Mouse (Mus musculus) limb, embryonic 12.5 days (tissue): ENCODE data around the gene Dhrs3. TPM values are rescaled to one million over a fixed set of nuclear protein-coding genes. Genes with fewer than 3 reads are reported as not detected.
A peak's percentile ranks its signal among the peaks of the same experiment; 100 is the strongest.

Experiments used
- ATAC-seq: fragments of 200-750 bp; cut with Nextera tagmentation; 2 replicates; pipeline ENCODE4 v1.8.0; 2017; ENCODE audit warnings: low read depth, moderate TSS enrichment; ENCODE audit not compliant: insufficient number of reproducible peaks, insufficient read depth, low FRiP score, low TSS enrichment
- H3K27ac ChIP-seq: fragments of 300-500 bp; sonication (generic); 2 replicates; pipeline ENCODE4 v1.5.1; 2016; ENCODE audit warnings: mild to moderate bottlenecking, moderate library complexity
- H3K27me3 ChIP-seq: fragments of 300-500 bp; sonication (generic); 2 replicates; pipeline ENCODE4 v1.6.1; 2016; ENCODE audit warnings: mild to moderate bottlenecking, moderate library complexity
- H3K36me3 ChIP-seq: fragments of 300-500 bp; sonication (generic); 2 replicates; pipeline ENCODE4 v1.6.1; 2016; ENCODE audit warnings: mild to moderate bottlenecking, moderate library complexity
- H3K4me1 ChIP-seq: fragments of 300-500 bp; sonication (generic); replicated peaks from 2 replicates; pipeline ENCODE4 v1.6.1; 2016
- H3K4me2 ChIP-seq: fragments of 300-500 bp; sonication (generic); 2 replicates; pipeline ENCODE4 v1.6.1; 2016; ENCODE audit warnings: mild to moderate bottlenecking, moderate library complexity
- H3K4me3 ChIP-seq: fragments of 300-500 bp; sonication (generic); replicated peaks from 2 replicates; pipeline ENCODE4 v1.5.1; 2016; ENCODE audit warnings: mild to moderate bottlenecking
- H3K9ac ChIP-seq: fragments of 300-500 bp; sonication (generic); replicated peaks from 2 replicates; pipeline ENCODE4 v1.6.1; 2016; ENCODE audit warnings: mild to moderate bottlenecking, moderate library complexity
- H3K9me3 ChIP-seq: fragments of 300-500 bp; sonication (generic); 2 replicates; pipeline ENCODE4 v1.6.1; 2016; ENCODE audit warnings: mild to moderate bottlenecking, moderate library complexity
- WGBS: fragments of 180-500 bp; shearing (Covaris S2); methylation state at CpG from one replicate; pipeline ENCODE4 v1.1.7; 2016; 5-methylcytosine and 5-hydroxymethylcytosine counted together
- polyA plus RNA-seq: library from polyadenylated mRNA; unstranded; fragments of >200 nt; fragmentation: Nextera tagmentation; extraction: Ambion mirVana; gene quantifications from 2 replicates; pipeline ENCODE4 v1.2.1, GENCODE M21; 2016

The Dhrs3 gene
- polyA plus RNA-seq, 1 experiment from 2014 or later, result 62.7 TPM

DNA sequence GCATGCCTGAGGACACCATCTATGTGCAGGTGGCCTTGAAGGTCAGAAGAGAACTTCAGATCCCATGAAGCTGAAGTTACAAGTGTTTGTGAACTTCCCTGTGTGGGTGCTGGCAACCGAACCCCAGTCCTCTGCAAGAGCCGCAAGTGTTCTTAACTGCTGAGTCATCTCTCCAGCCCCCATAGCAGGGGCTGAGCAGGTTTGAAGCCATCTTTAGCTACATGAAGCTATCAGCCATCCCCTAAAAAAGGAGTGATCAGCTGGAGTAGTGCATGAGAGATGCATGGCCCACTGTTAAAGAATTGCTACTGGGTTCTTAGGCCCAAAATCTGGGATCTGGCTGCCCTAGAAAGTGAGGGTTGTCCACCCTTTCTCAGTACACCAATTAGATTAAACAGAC is 6.1 kb downstream of the Dhrs3 start:
- WGBS, result 100% methylated on average over 2 of the region's 2 CpGs
- peaks cover 35% of the 10 kb centered on the region for H3K4me1 ChIP-seq
- no peaks in the 10 kb centered on the region for H3K9me3 ChIP-seq
- no peak overlapping the region for H3K4me2 ChIP-seq
- no peak overlapping the region for H3K27ac ChIP-seq
- peaks cover 45% of the 10 kb centered on the region for H3K36me3 ChIP-seq
- H3K4me3 ChIP-seq, result no peak overlapping the region
- H3K9ac ChIP-seq, result no peak overlapping the region
- ATAC-seq, result no peak
- H3K27me3 ChIP-seq, result no peaks in the 10 kb centered on the region

DNA sequence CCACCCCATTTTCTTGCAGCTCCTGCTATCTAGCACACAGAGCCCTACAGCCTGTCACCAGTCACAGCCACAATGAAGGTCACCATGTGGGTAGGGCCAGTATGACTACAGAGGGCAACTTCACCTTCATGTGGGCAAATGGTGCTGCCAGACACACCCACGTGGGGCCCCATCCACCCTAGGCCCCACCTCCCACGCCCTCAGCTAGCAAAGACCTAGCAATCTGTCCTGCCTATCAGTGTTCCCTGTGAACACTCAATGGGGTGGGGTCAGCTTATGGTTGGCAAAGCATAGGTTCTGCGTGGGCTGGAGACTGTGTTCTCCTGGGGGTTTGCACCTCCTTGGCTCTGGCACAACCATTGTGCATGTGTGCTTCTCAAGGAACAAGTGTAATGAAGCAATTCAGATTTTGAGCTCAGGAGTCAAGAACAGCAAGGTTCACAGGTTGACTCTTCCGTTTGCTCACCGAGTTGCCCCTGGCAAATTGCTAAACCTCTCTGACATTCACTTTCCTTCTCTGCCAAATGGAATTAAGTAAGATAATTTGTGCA is 9.0 kb downstream of the Dhrs3 start:
- Histone ChIP-seq H3K36me3 (peaks cover 58% of the 10 kb centered on the region), H3K27ac (no peak overlapping the region), H3K4me3 (no peak overlapping the region), H3K9me3 (no peaks in the 10 kb centered on the region), H3K9ac (no peak overlapping the region), H3K4me1 (peaks cover 12% of the 10 kb centered on the region; the same call in 1 of the 2 replicates), H3K27me3 (no peaks in the 10 kb centered on the region), H3K4me2 (no peak overlapping the region)
- WGBS, result 77% methylated on average over 5 of the region's 5 CpGs
- no peak for ATAC-seq

DNA sequence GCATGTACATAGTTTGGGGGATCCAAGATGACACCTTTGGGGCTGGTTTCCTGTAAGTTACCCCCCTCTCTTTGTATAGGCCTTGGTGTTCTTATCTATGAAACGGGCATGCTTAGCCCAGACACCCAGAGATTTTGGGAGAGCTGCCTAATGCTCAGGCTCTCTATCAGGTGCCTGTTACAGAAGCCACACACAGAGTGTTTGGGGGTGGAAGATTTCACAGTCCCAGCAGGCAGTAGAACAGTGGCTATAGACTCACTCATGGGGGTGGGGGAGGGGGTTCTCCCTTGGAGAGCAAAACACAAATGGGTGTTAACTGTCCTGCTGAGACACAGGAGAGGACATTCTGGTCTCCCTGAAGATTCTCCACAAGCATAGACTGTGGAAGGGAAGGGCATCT is 10.5 kb downstream of the Dhrs3 start:
- H3K9me3 ChIP-seq, result no peaks in the 10 kb centered on the region
- H3K9ac ChIP-seq, result no peak overlapping the region
- ATAC-seq, result no peak
- H3K4me3 ChIP-seq, result no peak overlapping the region
- H3K4me1 ChIP-seq, result peaks cover 10% of the 10 kb centered on the region; the same call in 1 of the 2 replicates
- peaks cover 60% of the 10 kb centered on the region for H3K36me3 ChIP-seq
- WGBS, result 84% methylated on average over 1 of the region's 1 CpGs
- no peak overlapping the region for H3K27ac ChIP-seq
- no peak overlapping the region for H3K4me2 ChIP-seq
- H3K27me3 ChIP-seq, result no peaks in the 10 kb centered on the region

DNA sequence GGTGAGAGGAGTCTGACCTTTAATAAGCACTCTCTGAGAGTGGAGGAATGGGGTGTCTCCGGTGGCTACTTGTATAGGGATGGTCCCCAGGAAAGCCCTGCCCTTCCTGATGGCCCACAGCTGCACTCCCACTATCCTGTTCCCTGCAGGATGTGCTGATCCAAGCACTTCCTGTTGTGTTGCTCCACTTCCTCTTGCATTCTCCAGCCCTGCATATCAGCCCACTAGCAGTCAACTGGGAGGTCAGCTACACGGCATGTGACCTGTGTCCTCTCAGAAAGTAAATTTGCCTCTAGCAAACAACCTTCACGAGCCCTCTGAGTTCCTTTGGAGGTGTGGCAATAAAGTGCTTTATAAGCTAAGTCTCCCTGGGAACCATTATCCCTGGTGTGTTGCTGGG is 11.3 kb downstream of the Dhrs3 start:
- H3K9ac ChIP-seq, result no peak overlapping the region
- no peak for ATAC-seq
- 36% methylated on average over 3 of the region's 3 CpGs for WGBS
- H3K4me1 ChIP-seq, result peaks cover 10% of the 10 kb centered on the region; the same call in 1 of the 2 replicates
- no peak overlapping the region for H3K4me2 ChIP-seq
- peaks cover 55% of the 10 kb centered on the region for H3K36me3 ChIP-seq
- no peak overlapping the region for H3K4me3 ChIP-seq
- H3K9me3 ChIP-seq, result no peaks in the 10 kb centered on the region
- H3K27ac ChIP-seq, result 0 out of 2 replicates have a peak overlapping the region, but pooled peaks have one; percentile 7
- no peaks in the 10 kb centered on the region for H3K27me3 ChIP-seq

DNA sequence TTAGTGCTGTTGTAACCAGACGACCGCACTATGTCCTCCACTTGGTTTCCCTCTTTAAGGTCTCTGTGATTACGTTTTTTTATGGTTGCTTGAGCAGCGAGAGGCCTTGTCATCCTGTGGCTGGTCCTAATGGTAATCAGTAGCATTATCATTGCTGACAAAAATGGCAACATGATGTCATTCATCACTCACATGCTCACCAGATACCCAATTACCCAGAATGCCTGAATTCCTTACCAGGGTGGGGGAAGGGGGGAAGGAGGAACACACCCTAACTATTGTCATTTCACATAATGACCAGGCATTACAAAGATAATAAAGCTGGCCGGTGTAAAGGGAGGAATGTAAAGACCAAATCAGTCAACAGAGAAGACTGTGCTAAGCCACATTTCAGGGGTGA is 12.5 kb downstream of the Dhrs3 start:
- Histone ChIP-seq H3K27me3 (no peaks in the 10 kb centered on the region), H3K9me3 (no peaks in the 10 kb centered on the region), H3K36me3 (peaks cover 43% of the 10 kb centered on the region; the same call in 1 of the 2 replicates), H3K27ac (no peak overlapping the region), H3K4me3 (no peak overlapping the region), H3K4me2 (no peak overlapping the region), H3K4me1 (peaks cover 10% of the 10 kb centered on the region; the same call in 1 of the 2 replicates), H3K9ac (no peak overlapping the region)
- 63% methylated on average over 5 of the region's 5 CpGs for WGBS
- no peak for ATAC-seq

DNA sequence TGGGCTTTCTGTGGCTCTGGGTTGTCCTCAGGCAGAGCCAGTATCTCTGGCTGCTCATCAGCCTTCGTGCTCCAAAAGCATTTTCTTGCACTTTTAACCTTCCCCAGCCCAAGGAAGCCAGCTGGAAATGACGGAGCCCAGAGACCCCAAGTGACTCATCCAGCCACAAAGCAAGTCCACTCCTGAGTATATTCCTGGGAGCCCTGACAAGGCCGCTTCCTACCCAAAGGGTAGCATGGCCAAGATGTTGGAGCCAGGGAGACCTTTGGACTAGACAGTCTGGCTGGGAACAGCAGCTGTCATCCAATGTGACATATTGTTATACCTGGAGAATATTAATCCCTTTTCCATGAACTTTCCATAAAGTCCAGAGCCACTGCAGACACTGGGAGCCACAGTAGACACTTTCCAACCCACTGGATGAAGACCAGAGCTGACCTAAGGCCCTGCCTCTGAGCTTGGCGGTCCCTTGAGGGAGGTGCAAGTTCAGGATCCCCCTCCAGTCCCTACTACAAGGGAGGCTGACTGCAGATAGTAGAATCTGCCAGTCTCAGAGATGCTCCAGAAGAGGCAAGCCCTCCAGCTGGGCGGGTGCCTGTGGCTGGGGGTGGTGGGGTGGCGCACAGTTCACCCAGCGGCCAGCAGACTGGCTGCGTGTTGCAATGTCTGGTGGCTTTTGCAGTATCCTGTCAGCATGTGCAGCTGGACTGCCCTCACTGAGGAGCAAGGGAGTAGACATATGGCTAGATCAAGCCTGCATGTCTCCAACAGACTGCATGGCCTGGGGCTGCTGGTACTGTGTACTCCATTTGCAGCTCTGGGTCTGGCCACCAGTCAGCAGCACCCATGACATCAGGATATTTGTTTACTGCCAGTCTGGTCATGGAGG is 13.6 kb downstream of the Dhrs3 start:
- whole genome bisulfite sequencing, result 81% methylated on average over 8 of the region's 8 CpGs
- H3K9ac ChIP-seq, result no peak overlapping the region
- ATAC-seq, result peak; percentile 23; the same call in 1 of the 2 replicates
- peaks cover 10% of the 10 kb centered on the region; the same call in 1 of the 2 replicates for H3K4me1 ChIP-seq
- H3K4me2 ChIP-seq, result no peak overlapping the region
- no peaks in the 10 kb centered on the region for H3K27me3 ChIP-seq
- H3K36me3 ChIP-seq, result peaks cover 41% of the 10 kb centered on the region; the same call in 1 of the 2 replicates
- no peak overlapping the region for H3K4me3 ChIP-seq
- H3K9me3 ChIP-seq, result no peaks in the 10 kb centered on the region
- H3K27ac ChIP-seq, result no peak overlapping the region

DNA sequence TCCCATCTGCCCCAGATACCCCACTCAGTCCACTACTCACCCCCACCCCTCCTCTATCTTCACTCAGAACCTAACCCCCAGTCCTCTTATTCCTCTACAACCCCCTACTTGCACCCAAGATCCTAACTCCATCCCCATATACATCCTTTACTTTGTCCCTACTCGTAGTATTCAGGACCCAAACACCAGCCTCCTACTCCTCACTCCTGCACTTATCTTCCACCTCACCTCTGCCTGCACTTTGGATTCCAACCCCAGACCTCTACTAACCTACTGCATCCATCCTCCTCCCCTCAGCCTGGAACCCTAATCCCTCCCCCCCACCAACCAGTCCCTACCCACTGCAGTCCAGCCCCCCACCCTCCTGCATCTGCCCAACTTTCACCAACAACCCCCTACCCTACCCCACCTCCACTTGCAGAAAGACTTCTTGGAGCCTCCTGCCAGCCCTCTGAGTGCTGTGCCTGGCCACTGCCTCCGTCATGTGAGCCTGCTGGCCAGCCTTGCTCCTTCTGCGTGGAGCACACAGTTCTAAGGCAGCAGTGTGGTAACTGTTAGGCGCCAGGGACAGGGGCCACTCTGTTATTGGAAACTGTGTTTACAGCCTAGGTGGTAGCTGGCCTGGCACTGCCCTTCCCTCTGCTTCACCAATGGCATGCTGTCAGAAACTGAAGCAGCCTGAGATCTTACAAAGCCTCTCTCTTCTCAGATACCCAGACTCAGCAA is 14.5 kb downstream of the Dhrs3 start:
- H3K9me3 ChIP-seq, result no peaks in the 10 kb centered on the region
- H3K27me3 ChIP-seq, result no peaks in the 10 kb centered on the region
- no peak overlapping the region for H3K27ac ChIP-seq
- no peak overlapping the region for H3K9ac ChIP-seq
- H3K4me1 ChIP-seq, result peaks cover 10% of the 10 kb centered on the region; the same call in 1 of the 2 replicates
- no peak overlapping the region for H3K4me3 ChIP-seq
- peaks cover 36% of the 10 kb centered on the region; the same call in 1 of the 2 replicates for H3K36me3 ChIP-seq
- no peak overlapping the region for H3K4me2 ChIP-seq
- ATAC-seq, result no peak
- WGBS, result 75% methylated on average over 4 of the region's 4 CpGs

DNA sequence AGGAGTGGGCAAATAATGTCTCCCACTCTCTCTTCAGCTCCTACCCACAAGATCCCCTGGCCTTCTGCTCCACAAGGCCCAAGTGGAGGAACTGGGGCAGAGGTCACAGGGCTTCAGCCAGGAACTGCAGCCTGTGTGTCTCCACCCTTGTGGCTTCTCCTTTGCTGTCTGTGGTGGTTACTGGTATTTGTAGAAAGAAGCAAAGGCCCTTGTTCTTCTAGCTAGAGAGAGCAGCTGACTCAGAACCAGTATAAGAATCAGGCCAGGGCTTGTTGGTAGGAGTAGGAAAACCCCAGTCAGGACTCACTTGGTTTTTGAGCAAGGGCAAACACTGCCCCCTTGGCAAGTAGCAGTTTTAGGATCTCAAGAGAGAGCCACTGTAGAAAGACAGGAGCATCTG is 16.2 kb downstream of the Dhrs3 start:
- no peak overlapping the region for H3K4me2 ChIP-seq
- H3K27ac ChIP-seq, result no peak overlapping the region
- peaks cover 9% of the 10 kb centered on the region; the same call in 1 of the 2 replicates for H3K4me1 ChIP-seq
- peaks cover 40% of the 10 kb centered on the region; the same call in 1 of the 2 replicates for H3K36me3 ChIP-seq
- H3K9ac ChIP-seq, result no peak overlapping the region
- ATAC-seq, result no peak
- H3K4me3 ChIP-seq, result no peak overlapping the region
- no peaks in the 10 kb centered on the region for H3K9me3 ChIP-seq
- H3K27me3 ChIP-seq, result no peaks in the 10 kb centered on the region

DNA sequence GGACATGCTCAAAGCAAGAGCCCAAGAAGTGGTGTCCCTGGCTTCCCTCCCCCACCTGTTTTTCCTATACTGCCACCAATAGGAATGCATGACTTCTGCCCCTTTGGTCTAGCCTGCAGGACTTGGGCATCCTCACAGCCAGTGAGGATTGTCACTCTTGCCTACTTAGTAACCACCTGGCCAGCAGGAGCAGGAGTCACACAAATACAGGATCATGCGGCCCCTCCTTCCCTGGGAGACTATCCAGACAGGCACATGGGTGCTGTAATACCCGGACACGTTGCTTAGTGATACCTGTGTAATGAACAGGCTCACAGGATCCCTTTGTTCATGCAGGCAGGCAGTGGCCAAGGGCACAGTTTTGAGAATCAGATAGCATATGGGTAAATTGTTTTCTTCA is 17.7 kb downstream of the Dhrs3 start:
- Histone ChIP-seq H3K4me3 (no peak overlapping the region), H3K4me2 (no peak overlapping the region), H3K4me1 (0 out of 2 replicates have a peak, but pooled peaks cover 4% of the 10 kb centered on the region), H3K27ac (no peak overlapping the region), H3K9ac (no peak overlapping the region), H3K36me3 (peaks cover 43% of the 10 kb centered on the region; the same call in 1 of the 2 replicates), H3K9me3 (no peaks in the 10 kb centered on the region), H3K27me3 (no peaks in the 10 kb centered on the region)
- ATAC-seq, result no peak
- WGBS, result 88% methylated on average over 3 of the region's 3 CpGs

DNA sequence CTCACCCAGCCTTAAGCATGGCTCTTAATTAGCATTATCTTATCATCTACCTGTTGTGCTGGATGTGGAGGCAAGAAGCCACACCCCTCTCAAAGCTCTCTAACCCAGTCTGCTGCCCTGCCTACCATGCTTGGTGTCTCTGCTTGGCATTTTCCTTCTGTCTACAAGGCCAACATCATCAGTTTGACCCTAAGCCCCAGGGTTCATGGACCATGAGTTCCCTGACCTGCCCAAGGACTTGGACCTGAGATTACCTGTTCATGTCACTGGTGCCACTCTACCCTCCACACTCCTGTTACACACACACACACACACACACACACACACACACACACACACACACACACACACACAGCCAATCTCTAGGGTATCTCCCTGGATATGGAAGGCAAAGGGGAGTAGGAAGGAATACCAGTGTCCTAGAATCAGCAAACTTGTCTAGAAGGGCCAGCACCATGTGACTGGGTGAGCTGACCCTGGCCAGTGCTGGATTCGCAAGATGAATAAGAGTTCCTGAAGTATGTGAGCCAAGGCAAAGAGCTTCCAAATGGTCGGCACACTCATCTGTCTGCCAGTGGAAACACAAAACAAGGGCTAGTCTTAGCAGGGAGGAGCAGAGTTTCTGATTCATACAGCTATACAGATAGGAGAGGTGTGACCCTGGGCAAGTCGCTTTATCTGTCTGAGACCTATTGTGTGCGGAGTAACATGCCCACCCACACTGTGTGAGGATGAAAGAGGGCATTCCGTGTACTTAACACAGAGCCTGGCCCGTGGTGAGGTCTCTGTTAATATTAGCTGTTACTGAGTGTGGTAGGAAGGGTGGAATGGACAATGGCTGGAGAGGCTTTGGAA is 20.9 kb downstream of the Dhrs3 start:
- no peak overlapping the region for H3K9ac ChIP-seq
- ATAC-seq, result no peak
- 92% methylated on average over 6 of the region's 6 CpGs for WGBS
- H3K4me1 ChIP-seq, result no peaks in the 10 kb centered on the region
- no peak overlapping the region for H3K4me2 ChIP-seq
- no peaks in the 10 kb centered on the region for H3K9me3 ChIP-seq
- H3K36me3 ChIP-seq, result peaks cover 39% of the 10 kb centered on the region
- H3K4me3 ChIP-seq, result no peak overlapping the region
- no peak overlapping the region for H3K27ac ChIP-seq
- H3K27me3 ChIP-seq, result no peaks in the 10 kb centered on the region
